Mouse (Mus musculus): ENCODE measurements around the gene Olfr1410. TPM values are rescaled to one million over a fixed set of nuclear protein-coding genes. Genes with fewer than 3 reads are reported as not detected.

Olfr1410 gene
- polyA plus RNA-seq, 1 experiment from 2014 or later: not detected

GRCm38 (mm10) chr1:92657025-92657820 lies 51.6 kb downstream of the Olfr1410 start:
- no peak overlapping the region for H3K4me3 ChIP-seq (ENCODE audit: low read depth, low read length)
- no peaks in the 10 kb centered on the region for H3K27me3 ChIP-seq (ENCODE audit: control insufficient read depth, insufficient read depth, low read length)
- no peaks in the 10 kb centered on the region for H3K9me3 ChIP-seq (ENCODE audit: control insufficient read depth, low read length)
- no peak overlapping the region for H3K9ac ChIP-seq (replicated peaks; ENCODE audit: low read depth, low read length)
- ATAC-seq (ENCODE audit: low read depth): peak; percentile 69; the same call in 1 of the 2 replicates
- 63% methylated on average over 11 of the region's 11 CpGs for WGBS
- no peak overlapping the region for H3K4me2 ChIP-seq (ENCODE audit: low read depth, low read length)
- no peaks in the 10 kb centered on the region for H3K36me3 ChIP-seq (ENCODE audit: control insufficient read depth, insufficient read depth, low read length)
- H3K27ac ChIP-seq (ENCODE audit: low read depth, low read length): no peak overlapping the region
- H3K4me1 ChIP-seq (ENCODE audit: control insufficient read depth, insufficient read depth, low read length): no peaks in the 10 kb centered on the region

GRCm38 (mm10) chr1:92659392-92659791 lies 53.8 kb downstream of the Olfr1410 start:
- no peaks in the 10 kb centered on the region for H3K4me1 ChIP-seq (ENCODE audit: control insufficient read depth, insufficient read depth, low read length)
- WGBS: 78% methylated on average over 5 of the region's 5 CpGs
- no peaks in the 10 kb centered on the region for H3K9me3 ChIP-seq (ENCODE audit: control insufficient read depth, low read length)
- H3K9ac ChIP-seq (replicated peaks; ENCODE audit: low read depth, low read length): no peak overlapping the region
- no peak overlapping the region for H3K4me2 ChIP-seq (ENCODE audit: low read depth, low read length)
- no peaks in the 10 kb centered on the region for H3K27me3 ChIP-seq (ENCODE audit: control insufficient read depth, insufficient read depth, low read length)
- no peak for ATAC-seq (ENCODE audit: low read depth)
- H3K4me3 ChIP-seq (ENCODE audit: low read depth, low read length): no peak overlapping the region
- H3K27ac ChIP-seq (ENCODE audit: low read depth, low read length): no peak overlapping the region
- H3K36me3 ChIP-seq (ENCODE audit: control insufficient read depth, insufficient read depth, low read length): no peaks in the 10 kb centered on the region

Other genes starting within 250 kb of the Olfr1410 start
- gene Ndufa10, start 131.9 kb upstream of the Olfr1410 start, polyA plus RNA-seq (2014; fragmentation: Nextera tagmentation; extraction: Ambion mirVana): 326 and 363 TPM in 2 replicates
- not detected in 2 replicates for gene Olfr1416, start 120.7 kb upstream of the Olfr1410 start, polyA plus RNA-seq (2014; fragmentation: Nextera tagmentation; extraction: Ambion mirVana)
- gene Olfr1415, start 109.7 kb upstream of the Olfr1410 start, polyA plus RNA-seq (2014; fragmentation: Nextera tagmentation; extraction: Ambion mirVana): not detected in 2 replicates
- gene Olfr1414, start 87.1 kb upstream of the Olfr1410 start, polyA plus RNA-seq (2014; fragmentation: Nextera tagmentation; extraction: Ambion mirVana): not detected in 2 replicates
- gene Olfr1413, start 34.5 kb upstream of the Olfr1410 start, polyA plus RNA-seq (2014; fragmentation: Nextera tagmentation; extraction: Ambion mirVana): not detected in 2 replicates
- not detected in 2 replicates for gene Olfr1412, start 20.0 kb upstream of the Olfr1410 start, polyA plus RNA-seq (2014; fragmentation: Nextera tagmentation; extraction: Ambion mirVana)
- not detected in 2 replicates for gene Olfr1411, start 11.4 kb upstream of the Olfr1410 start, polyA plus RNA-seq (2014; fragmentation: Nextera tagmentation; extraction: Ambion mirVana)
- gene Olfr12, start 12.0 kb downstream of the Olfr1410 start, polyA plus RNA-seq (2014; fragmentation: Nextera tagmentation; extraction: Ambion mirVana): not detected in 2 replicates
- gene Cops9, start 36.2 kb downstream of the Olfr1410 start, polyA plus RNA-seq (2014; fragmentation: Nextera tagmentation; extraction: Ambion mirVana): 560 and 641 TPM in 2 replicates
- gene Otos, start 43.1 kb downstream of the Olfr1410 start, polyA plus RNA-seq (2014; fragmentation: Nextera tagmentation; extraction: Ambion mirVana): 0.21 TPM in 1 of 2 replicates, not detected in the other
- 58.5 and 65.7 TPM in 2 replicates for gene Gpc1, start 225.9 kb downstream of the Olfr1410 start, polyA plus RNA-seq (2014; fragmentation: Nextera tagmentation; extraction: Ambion mirVana)